Mouse (Mus musculus): ENCODE results near the gene Itgam.
"Not testable (repeated sequence)": the region's sequence is repeated elsewhere in the genome, so short reads cannot be mapped to it uniquely, and the experiment has no call there.

Gene Itgam

DNA sequence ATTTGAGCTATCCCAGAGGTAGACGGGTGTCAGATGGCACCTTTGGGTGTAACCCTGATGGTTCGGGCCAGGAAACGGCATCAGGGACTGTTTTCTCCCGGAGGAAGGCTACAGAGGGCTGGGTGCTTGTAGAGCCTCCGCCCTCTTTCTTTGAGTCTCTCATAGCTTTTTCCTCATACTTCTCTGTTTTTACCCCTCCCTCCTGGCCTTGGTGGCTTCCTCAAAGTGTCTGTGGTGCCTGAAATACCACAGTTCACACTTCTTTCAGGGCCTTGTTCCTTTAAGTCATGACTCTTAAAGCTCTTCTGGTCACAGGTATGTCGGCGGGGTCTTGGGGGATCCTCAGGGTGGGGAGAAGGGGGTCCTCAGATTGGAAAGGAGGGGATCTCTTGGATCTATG lies at the start of gene Itgam, which contains the start of gene Gm49368:
Gene Itgam, plus strand, starts transcription at position 185 of the 400 bp plus-strand sequence.
Gene Gm49368, plus strand, starts transcription at position 228 of the 400 bp plus-strand sequence.
- Histone ChIP-seq H3K36me3 (ENCODE audit: control insufficient read depth, insufficient read depth, low read length, poor library complexity, severe bottlenecking) (no peaks in the 10 kb centered on the region), H3K27me3 (ENCODE audit: control insufficient read depth, insufficient read depth, low read length, poor library complexity, severe bottlenecking) (no peaks in the 10 kb centered on the region)
- DNase-seq (ENCODE audit: low read depth, low spot score), result peak; percentile 49

DNA sequence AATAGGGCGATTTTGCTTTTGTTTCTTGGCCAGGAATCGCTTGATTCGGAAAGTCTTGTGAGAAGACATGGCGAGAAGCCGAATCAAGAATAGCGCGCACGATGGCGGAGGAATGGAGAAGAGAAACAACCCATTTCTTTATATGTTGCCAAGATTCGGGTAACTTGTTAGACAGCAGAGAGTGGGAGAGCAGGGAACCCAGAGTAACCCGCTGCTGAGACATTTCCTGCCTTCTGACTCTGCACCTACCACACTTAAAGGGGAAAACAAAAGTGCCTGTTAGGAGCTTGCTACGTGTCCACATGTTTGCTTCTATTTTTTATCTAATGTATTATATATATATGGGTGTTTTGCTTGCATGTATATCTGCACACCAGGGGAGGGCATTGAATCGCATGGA lies 49.3 kb upstream of the Itgam start:
- H3K27me3 ChIP-seq (ENCODE audit: control insufficient read depth, insufficient read depth, low read length, poor library complexity, severe bottlenecking), result no peaks in the 10 kb centered on the region
- H3K36me3 ChIP-seq (ENCODE audit: control insufficient read depth, insufficient read depth, low read length, poor library complexity, severe bottlenecking), result no peaks in the 10 kb centered on the region
- no peak for DNase-seq (ENCODE audit: low read depth, low spot score)

DNA sequence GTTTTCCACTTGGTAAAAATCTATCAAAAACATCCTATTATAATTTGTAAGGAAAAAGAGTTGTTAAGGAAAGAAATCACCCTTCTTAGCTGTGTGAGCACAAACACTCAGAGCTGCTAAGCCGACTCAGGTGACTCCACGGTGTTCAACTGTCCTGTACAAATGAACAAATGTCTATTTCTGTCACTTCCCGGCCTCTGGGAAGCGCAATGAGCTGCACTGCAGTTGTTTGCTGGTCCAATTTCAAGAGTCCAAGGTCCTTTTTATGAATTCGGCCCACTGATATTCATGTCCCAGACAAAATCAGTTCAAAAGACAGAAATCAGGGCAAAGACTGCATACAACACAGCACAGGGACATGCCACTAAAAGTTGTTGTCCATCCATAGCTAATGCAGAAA lies 46.3 kb upstream of the Itgam start:
- H3K36me3 ChIP-seq (ENCODE audit: control insufficient read depth, insufficient read depth, low read length, poor library complexity, severe bottlenecking); H3K27me3 ChIP-seq (ENCODE audit: control insufficient read depth, insufficient read depth, low read length, poor library complexity, severe bottlenecking); DNase-seq (ENCODE audit: low read depth, low spot score): not testable (repeated sequence)

DNA sequence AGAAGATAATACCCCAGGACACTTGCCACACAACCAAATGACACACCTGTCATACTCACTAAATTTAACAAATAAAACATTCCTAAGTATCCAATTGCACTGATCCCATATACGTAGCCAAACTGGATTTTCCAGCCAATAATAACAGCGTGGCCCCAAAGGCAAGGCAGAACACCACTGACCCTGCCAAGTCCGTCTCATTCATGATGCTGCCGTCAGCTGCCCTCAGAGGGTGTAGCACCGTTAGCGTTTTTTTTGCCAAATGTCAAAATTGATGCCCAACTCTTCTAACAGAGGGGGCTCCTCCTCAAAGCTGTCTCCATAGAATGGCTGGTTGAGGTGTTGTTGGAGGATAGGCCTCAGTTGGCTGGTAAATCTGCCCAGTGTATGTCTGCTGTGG lies 45.8 kb upstream of the Itgam start:
- no peaks in the 10 kb centered on the region for H3K27me3 ChIP-seq (ENCODE audit: control insufficient read depth, insufficient read depth, low read length, poor library complexity, severe bottlenecking)
- H3K36me3 ChIP-seq (ENCODE audit: control insufficient read depth, insufficient read depth, low read length, poor library complexity, severe bottlenecking), result no peaks in the 10 kb centered on the region
- no peak for DNase-seq (ENCODE audit: low read depth, low spot score)

DNA sequence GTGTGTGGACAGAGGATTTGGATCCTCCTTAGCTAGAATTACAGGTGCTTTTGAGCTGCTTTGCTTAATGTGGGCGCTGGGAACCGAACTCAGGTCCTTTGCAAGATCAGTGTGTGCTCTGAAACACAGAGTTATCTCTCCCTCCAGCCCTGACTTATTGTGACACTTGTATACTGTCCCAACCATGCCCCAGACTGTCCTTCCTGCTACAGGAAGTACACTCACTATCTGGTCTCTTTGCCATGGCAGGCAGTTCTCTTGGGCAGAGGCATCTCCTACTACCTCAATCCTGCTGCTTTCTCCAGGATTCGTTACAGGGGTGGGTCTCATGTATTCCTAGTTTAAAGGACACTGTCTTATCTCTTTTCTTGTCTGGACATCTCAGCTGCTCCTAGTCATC lies 44.2 kb upstream of the Itgam start:
- Histone ChIP-seq H3K36me3 (ENCODE audit: control insufficient read depth, insufficient read depth, low read length, poor library complexity, severe bottlenecking) (no peaks in the 10 kb centered on the region), H3K27me3 (ENCODE audit: control insufficient read depth, insufficient read depth, low read length, poor library complexity, severe bottlenecking) (no peaks in the 10 kb centered on the region)
- DNase-seq (ENCODE audit: low read depth, low spot score), result no peak

DNA sequence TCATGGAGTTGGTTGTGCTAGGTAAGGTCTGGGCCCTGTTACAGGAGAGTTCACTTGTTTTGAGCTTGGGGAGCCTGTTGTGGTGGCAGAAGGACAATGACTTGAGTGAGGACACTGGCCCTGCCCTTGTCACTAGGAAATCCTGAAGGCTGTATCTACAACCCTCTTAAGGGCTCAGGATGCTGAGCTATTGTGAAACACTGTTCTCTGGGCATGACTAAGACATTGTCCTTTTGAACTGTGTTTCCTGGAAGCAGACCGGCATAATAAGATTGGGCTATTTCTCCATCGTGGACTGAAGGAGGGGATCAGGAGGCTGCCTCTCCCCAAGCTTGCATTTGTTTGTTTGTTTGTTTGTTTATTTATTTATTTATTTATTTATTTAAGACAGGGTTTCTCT lies 43.3 kb upstream of the Itgam start:
- DNase-seq (ENCODE audit: low read depth, low spot score), result no peak
- no peaks in the 10 kb centered on the region for H3K27me3 ChIP-seq (ENCODE audit: control insufficient read depth, insufficient read depth, low read length, poor library complexity, severe bottlenecking)
- no peaks in the 10 kb centered on the region for H3K36me3 ChIP-seq (ENCODE audit: control insufficient read depth, insufficient read depth, low read length, poor library complexity, severe bottlenecking)

DNA sequence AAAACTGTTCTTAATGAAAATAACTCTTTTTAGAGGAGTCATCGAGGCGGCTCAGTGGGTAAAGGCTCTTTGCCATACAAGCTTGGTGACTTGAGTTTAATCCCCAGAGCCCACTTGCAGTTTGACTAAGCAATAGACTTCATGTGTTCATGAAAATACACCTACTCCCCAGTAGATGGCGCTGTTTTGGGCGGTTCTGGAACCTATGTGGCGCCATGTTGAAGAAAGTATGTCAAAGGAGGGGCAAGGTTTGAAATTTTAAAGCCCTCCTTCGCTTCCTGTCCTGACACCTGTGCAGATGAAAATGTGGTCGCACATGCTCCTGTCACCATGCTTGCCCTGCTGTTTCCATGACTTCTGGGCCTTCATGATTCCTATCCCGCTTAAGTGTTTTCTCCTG lies 39.5 kb upstream of the Itgam start:
- H3K27me3 ChIP-seq (ENCODE audit: control insufficient read depth, insufficient read depth, low read length, poor library complexity, severe bottlenecking), result no peaks in the 10 kb centered on the region
- no peaks in the 10 kb centered on the region for H3K36me3 ChIP-seq (ENCODE audit: control insufficient read depth, insufficient read depth, low read length, poor library complexity, severe bottlenecking)
- DNase-seq (ENCODE audit: low read depth, low spot score), result peak; percentile 48

DNA sequence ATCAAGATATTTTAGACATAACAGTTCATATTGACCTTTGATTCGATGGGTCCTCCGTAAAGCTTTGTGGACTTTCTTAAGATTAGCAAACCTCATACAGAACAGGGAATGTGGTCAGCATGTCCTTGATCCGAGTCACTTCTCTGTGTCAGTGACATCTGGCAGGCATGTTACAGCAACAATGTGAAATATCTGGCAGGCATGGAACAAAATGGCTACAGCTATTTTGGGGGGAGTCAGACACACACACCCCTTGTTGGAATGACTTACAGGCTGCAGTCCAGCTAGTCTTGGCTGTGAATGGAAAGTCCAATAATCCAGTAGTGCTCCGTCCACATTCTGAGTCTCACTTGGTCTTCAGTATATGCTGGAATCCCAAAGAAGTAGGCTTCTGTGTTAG lies 38.9 kb upstream of the Itgam start:
- no peaks in the 10 kb centered on the region for H3K27me3 ChIP-seq (ENCODE audit: control insufficient read depth, insufficient read depth, low read length, poor library complexity, severe bottlenecking)
- DNase-seq (ENCODE audit: low read depth, low spot score), result no peak
- no peaks in the 10 kb centered on the region for H3K36me3 ChIP-seq (ENCODE audit: control insufficient read depth, insufficient read depth, low read length, poor library complexity, severe bottlenecking)

DNA sequence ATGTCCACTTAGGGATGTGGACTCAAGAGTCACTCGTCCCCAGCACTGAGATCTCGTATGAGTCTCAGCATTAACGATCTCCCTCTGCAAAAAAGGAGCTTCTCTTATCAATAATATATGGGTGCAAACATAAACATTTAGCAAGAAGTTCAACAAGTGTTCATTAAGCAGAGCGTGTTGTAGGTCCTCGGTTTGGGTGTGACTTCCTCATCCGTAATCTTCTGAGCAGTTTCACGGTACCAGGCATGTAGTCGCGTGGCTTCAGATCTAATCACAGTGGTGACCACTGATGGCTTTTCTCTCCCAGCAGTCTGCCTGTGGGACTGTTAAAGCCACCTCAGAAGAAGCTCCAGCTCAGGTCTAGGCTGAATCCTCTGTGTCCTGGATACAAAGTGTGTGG lies 38.1 kb upstream of the Itgam start:
- Histone ChIP-seq H3K36me3 (ENCODE audit: control insufficient read depth, insufficient read depth, low read length, poor library complexity, severe bottlenecking) (no peaks in the 10 kb centered on the region), H3K27me3 (ENCODE audit: control insufficient read depth, insufficient read depth, low read length, poor library complexity, severe bottlenecking) (no peaks in the 10 kb centered on the region)
- no peak for DNase-seq (ENCODE audit: low read depth, low spot score)

DNA sequence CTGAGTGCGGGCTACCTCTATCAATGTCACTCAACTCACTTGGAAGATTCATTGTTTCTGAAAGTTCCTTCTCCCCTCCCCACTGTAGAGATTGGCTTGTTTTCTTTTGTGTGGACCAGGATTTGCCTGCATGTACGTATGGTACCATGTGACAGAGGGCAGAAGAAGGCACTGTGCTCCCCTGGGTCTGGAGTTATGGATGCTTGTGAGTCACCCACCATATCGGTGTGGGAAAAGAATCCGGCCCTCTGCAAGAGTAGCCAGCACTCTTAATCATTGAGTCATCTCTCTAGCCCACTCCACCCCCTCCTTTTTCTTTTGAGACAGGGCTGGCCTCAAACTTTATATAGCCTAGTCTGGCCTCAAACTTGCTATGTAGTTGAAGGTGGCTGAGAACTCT lies 37.5 kb upstream of the Itgam start:
- no peak for DNase-seq (ENCODE audit: low read depth, low spot score)
- Histone ChIP-seq H3K27me3 (ENCODE audit: control insufficient read depth, insufficient read depth, low read length, poor library complexity, severe bottlenecking) (no peaks in the 10 kb centered on the region), H3K36me3 (ENCODE audit: control insufficient read depth, insufficient read depth, low read length, poor library complexity, severe bottlenecking) (no peaks in the 10 kb centered on the region)

DNA sequence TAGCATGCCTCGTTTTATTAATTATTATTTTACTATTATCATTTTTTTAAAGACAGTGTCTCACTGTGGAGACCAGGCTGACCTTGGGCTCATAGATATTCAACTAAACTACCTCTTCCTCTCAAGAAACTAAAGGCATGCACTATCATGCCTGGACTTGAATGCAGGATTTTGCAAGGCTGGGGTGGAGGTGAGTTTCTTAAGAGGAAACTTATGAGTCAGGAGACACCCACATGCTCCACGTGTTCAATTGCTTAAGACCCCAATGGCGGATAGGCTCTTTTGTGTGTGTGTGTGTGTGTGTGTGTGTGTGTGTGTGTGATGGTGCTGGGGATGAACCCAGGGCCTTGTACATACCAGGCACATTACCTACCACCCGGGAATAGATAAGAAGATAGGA lies 37.1 kb upstream of the Itgam start:
- no peaks in the 10 kb centered on the region for H3K27me3 ChIP-seq (ENCODE audit: control insufficient read depth, insufficient read depth, low read length, poor library complexity, severe bottlenecking)
- no peaks in the 10 kb centered on the region for H3K36me3 ChIP-seq (ENCODE audit: control insufficient read depth, insufficient read depth, low read length, poor library complexity, severe bottlenecking)
- no peak for DNase-seq (ENCODE audit: low read depth, low spot score)

DNA sequence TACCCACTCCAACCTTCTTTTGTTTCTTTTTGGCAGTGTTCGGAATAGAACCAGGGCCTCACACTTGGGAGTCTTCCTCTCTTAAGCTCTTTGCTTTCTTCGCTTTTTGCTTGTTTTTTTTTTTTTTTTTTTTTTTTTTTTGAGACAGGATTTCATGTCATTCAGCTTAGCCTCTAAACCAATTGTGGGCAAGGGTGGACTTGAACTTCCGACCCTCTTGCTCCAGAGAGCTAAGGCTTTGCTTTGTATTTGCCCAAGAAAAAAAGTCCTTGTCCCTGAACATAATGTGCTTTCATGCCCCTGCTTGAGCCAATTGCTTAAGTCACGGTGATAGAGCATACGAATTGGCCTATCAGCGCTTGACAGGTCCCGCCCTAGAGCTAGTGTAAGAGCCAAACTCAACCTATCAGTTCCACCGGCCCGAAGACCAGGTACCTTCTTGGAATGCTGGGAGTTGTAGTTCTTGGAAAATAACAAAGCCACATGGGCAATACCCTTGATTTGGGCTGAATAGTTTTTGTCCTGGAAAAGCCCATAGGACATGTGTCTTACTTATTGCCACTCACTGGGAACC lies 30.9 kb upstream of the Itgam start:
- DNase-seq (ENCODE audit: low read depth, low spot score), result no peak
- H3K27me3 ChIP-seq (ENCODE audit: control insufficient read depth, insufficient read depth, low read length, poor library complexity, severe bottlenecking), result no peaks in the 10 kb centered on the region
- no peaks in the 10 kb centered on the region for H3K36me3 ChIP-seq (ENCODE audit: control insufficient read depth, insufficient read depth, low read length, poor library complexity, severe bottlenecking)

DNA sequence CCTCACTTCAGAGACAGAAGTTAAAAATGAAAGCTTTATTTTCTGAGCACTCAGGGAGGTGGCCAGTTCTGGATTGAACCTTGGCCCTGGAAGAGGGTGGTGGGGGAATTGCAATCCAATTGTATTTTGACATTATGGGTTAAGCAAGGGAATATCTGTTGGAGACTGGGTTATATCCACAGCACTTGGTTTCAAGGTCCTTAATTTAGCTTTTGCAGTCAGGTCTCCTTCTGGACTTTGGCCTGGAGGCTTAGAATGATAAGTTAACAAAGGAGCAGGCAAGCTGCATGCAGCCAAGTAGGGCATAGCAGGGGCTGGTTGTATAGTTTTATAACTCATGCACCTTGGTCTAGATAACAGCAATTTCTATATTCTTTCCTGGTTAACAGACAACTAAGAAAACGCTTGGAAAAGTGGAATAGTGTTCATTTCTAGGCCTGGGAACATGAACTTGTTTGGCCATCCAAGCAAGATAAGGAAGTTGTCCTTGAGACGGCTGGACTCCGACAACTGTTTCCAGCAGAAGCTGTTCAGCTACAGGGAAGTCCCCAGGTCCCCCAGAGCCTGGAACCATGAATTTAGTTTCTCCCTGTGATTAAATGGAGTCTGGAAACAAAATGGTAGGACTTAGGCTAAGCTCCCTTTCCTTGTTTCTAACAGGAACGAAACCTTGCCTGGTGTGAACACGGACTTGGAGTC lies 30.0 kb upstream of the Itgam start:
- DNase-seq (ENCODE audit: low read depth, low spot score), result no peak
- Histone ChIP-seq H3K27me3 (ENCODE audit: control insufficient read depth, insufficient read depth, low read length, poor library complexity, severe bottlenecking) (no peaks in the 10 kb centered on the region), H3K36me3 (ENCODE audit: control insufficient read depth, insufficient read depth, low read length, poor library complexity, severe bottlenecking) (no peaks in the 10 kb centered on the region)

DNA sequence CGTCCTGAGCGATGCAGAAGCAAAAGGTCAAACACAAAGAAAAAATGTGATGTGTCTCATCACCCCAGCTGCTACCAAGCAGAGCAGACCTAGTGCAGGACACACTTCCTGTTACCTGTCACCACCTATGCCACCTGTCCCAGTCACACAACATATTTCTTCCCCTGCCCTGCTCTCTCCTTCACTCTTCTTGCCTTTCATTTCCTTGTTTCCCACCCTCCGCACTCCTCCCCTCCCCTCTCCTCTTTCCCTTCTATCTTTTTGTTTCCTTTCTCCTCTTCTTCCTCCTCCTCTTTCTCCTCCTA lies 29.5 kb upstream of the Itgam start:
- no peak for DNase-seq (ENCODE audit: low read depth, low spot score)
- Histone ChIP-seq H3K27me3 (ENCODE audit: control insufficient read depth, insufficient read depth, low read length, poor library complexity, severe bottlenecking) (no peaks in the 10 kb centered on the region), H3K36me3 (ENCODE audit: control insufficient read depth, insufficient read depth, low read length, poor library complexity, severe bottlenecking) (no peaks in the 10 kb centered on the region)

DNA sequence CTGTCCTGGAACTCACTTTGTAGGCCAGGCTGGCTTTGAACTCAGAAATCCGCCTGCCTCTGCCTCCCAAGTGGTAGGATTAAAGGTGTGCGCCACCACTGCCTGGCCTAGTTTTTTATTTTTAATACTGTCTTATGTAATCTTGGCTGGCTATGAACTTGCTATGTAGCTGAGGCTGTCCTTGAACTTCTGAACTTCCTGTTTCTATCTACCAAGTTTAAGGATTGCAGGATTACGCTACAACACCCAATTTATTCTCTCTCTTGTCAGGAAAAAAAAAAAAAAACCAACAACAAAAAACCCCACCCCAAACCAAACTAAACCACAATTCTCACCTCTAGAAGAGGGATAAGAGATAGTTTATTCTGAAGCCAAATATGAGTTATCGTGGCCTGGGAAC lies 28.8 kb upstream of the Itgam start:
- DNase-seq (ENCODE audit: low read depth, low spot score), result no peak
- Histone ChIP-seq H3K36me3 (ENCODE audit: control insufficient read depth, insufficient read depth, low read length, poor library complexity, severe bottlenecking) (no peaks in the 10 kb centered on the region), H3K27me3 (ENCODE audit: control insufficient read depth, insufficient read depth, low read length, poor library complexity, severe bottlenecking) (no peaks in the 10 kb centered on the region)
